Mouse (Mus musculus) brain, embryonic 14.5 days (tissue): ENCODE measurements at regions not wholly inside any gene's neighbourhood (a gene's known extent, or its start where the extent isn't known, plus 50 kb on each side); places are given as distances from the start of the nearest gene placed in this dataset.

ENCODE experiments used
- CTCF ChIP-seq: fragments of 200-500 bp; IDR thresholded peaks from 2 replicates; pipeline ENCODE4 v1.5.1; 2012; ENCODE audit warnings: inconsistent platforms, mild to moderate bottlenecking, moderate library complexity, borderline replicate concordance; ENCODE audit not compliant: insufficient read depth, insufficient read length; ENCODE audit errors: extremely low read depth
- POLR2A ChIP-seq: fragments of 200-500 bp; IDR thresholded peaks from 2 replicates; pipeline ENCODE4 v1.6.1; 2012; ENCODE audit warnings: mild to moderate bottlenecking, inconsistent platforms, borderline replicate concordance; ENCODE audit not compliant: poor library complexity, insufficient read depth, insufficient read length, severe bottlenecking; ENCODE audit errors: extremely low read depth

DNA sequence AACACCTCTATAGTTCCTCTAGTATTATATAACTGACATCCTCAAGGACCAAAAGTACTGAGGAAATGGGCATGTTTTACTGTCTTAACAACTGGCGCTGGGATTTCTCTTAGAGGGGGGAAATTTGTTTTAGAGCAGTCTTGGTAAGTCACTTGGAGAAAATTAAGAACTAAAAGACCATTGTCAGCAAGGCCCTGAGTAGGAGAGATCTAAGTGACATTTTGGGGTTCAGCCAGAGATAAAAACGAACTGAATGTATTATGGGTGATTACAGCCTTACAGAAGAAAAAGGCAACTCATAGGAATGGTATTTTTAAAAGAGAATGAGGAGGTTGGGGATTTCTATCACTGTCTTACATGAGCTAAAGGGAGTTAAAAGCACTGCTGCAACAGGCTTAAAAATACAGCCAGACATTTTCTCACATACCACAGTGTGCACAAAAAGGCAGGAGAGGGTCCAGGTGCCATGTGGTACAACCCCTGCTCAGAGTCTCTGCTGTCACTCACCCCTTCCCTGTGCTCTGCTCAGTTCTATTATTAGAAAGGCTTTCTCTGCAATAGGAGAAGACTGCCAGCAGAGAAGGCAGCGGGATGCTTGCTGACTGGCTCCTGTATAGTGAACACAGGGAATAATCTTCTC, 379.0 kb downstream of the Nsun3 start:
- TF ChIP-seq CTCF (no peak), POLR2A (no peak)
